Mouse (Mus musculus) kidney, adult 2 months (tissue): ENCODE data around the gene Adamts8. TPM values are rescaled to one million over a fixed set of nuclear protein-coding genes. Genes with fewer than 3 reads are reported as not detected.

Source experiments
- DNase-seq: peaks from one replicate; pipeline ENCODE4 v3.0.0; 2021
- H3K27ac ChIP-seq: fragments of 200-500 bp; 2 replicates; pipeline ENCODE4 v1.5.1; 2012; ENCODE audit warnings: low read depth, low read length, control low read depth, inconsistent platforms; ENCODE audit not compliant: insufficient read depth
- H3K27me3 ChIP-seq: fragments of 200-500 bp; replicated peaks from 2 replicates; pipeline ENCODE4 v1.6.1; 2012; ENCODE audit warnings: mild to moderate bottlenecking, moderate library complexity, low read length, inconsistent platforms; ENCODE audit not compliant: control insufficient read depth, insufficient read depth
- H3K36me3 ChIP-seq: fragments of 200-500 bp; 2 replicates; pipeline ENCODE4 v1.6.1; 2012; ENCODE audit warnings: mild to moderate bottlenecking, moderate library complexity, low read length, inconsistent platforms; ENCODE audit not compliant: control insufficient read depth, insufficient read depth
- H3K4me1 ChIP-seq: fragments of 200-500 bp; 2 replicates; pipeline ENCODE4 v1.6.1; 2011; ENCODE audit warnings: low read length; ENCODE audit not compliant: control insufficient read depth, insufficient read depth
- H3K4me3 ChIP-seq: fragments of 200-500 bp; 2 replicates; pipeline ENCODE4 v1.5.1; 2011; ENCODE audit warnings: mild to moderate bottlenecking, low read depth, low read length, control low read depth; ENCODE audit not compliant: insufficient read depth
- CTCF ChIP-seq: fragments of 200-500 bp; conservative IDR thresholded peaks from 2 replicates; pipeline ENCODE4 v1.5.1; 2011; ENCODE audit warnings: low read depth, mild to moderate bottlenecking, control low read depth, low read length, moderate library complexity, mixed read lengths; ENCODE audit not compliant: insufficient read depth, insufficient read length
- POLR2A ChIP-seq: fragments of 200-500 bp; IDR thresholded peaks from one replicate; pipeline ENCODE4 v1.6.1; 2011; ENCODE audit warnings: low read depth, low read length, control low read depth
- WGBS: fragments of 180-500 bp; shearing (Covaris S2); methylation state at CpG from one replicate; pipeline ENCODE4 v1.1.7; 2018; 5-methylcytosine and 5-hydroxymethylcytosine counted together
- polyA plus RNA-seq: library from polyadenylated mRNA; depleted of rRNA; stranded (reverse); fragments of >200 nt; gene quantifications from 2 replicates; pipeline ENCODE4 v1.2.3, GENCODE M21; 2012

The Adamts8 gene
- polyA plus RNA-seq, 1 experiment: 0.83 TPM

- Histone ChIP-seq H3K27ac (peak within 1 kb of the TSS; percentile 27; the same call in 1 of the 2 replicates), H3K4me3 (peak within 1 kb of the TSS; percentile 50), H3K4me1 (no peaks in the 10 kb centered on the region), H3K27me3 (no peaks in the 10 kb centered on the region), H3K36me3 (no peaks in the 10 kb centered on the region)
- TF ChIP-seq CTCF: 0 out of 2 replicates have a peak, but pooled peaks have one; percentile 6
- peak; percentile 52 for TF ChIP-seq POLR2A
- DNase-seq: peak; percentile 88
- WGBS: 1% methylated on average over 47 of the region's 47 CpGs
Observed at GRCm38 (mm10) chr9:30922197-30922894, 20.0 kb upstream of the Adamts8 start, which contains the start of gene Adamts15. Gene Adamts15, minus strand, starts transcription at chr9:30922452.

GRCm38 (mm10) chr9:30928759-30929158 is 13.6 kb upstream of the Adamts8 start:
- Histone ChIP-seq H3K27me3 (no peaks in the 10 kb centered on the region), H3K4me1 (no peaks in the 10 kb centered on the region), H3K27ac (no peak overlapping the region), H3K36me3 (no peaks in the 10 kb centered on the region), H3K4me3 (no peak overlapping the region)
- WGBS: 64% methylated on average over 2 of the region's 2 CpGs
- TF ChIP-seq POLR2A (no peak), CTCF (no peak)
- no peak for DNase-seq

GRCm38 (mm10) chr9:30932346-30932745 is 10.0 kb upstream of the Adamts8 start:
- no peak for TF ChIP-seq POLR2A
- no peak for TF ChIP-seq CTCF
- WGBS: 85% methylated on average over 4 of the region's 4 CpGs
- no peak overlapping the region for H3K4me3 ChIP-seq

GRCm38 (mm10) chr9:30934827-30935226 is 7.5 kb upstream of the Adamts8 start:
- 51% methylated on average over 6 of the region's 6 CpGs for WGBS
- Histone ChIP-seq H3K36me3 (no peaks in the 10 kb centered on the region), H3K4me1 (no peaks in the 10 kb centered on the region), H3K27me3 (no peaks in the 10 kb centered on the region), H3K4me3 (no peak overlapping the region), H3K27ac (no peak overlapping the region)
- no peak for DNase-seq
- TF ChIP-seq POLR2A (no peak), CTCF (no peak)

More at GRCm38 (mm10) chr9:30932346-30932745, 10.0 kb upstream of the Adamts8 start:
- no peak for DNase-seq
- no peak overlapping the region for H3K27ac ChIP-seq
- no peaks in the 10 kb centered on the region for H3K27me3 ChIP-seq
- no peaks in the 10 kb centered on the region for H3K36me3 ChIP-seq
- H3K4me1 ChIP-seq: no peaks in the 10 kb centered on the region

GRCm38 (mm10) chr9:30936674-30937438 is 5.5 kb upstream of the Adamts8 start:
- Histone ChIP-seq H3K27ac (no peak overlapping the region), H3K4me1 (no peaks in the 10 kb centered on the region), H3K27me3 (no peaks in the 10 kb centered on the region), H3K4me3 (no peak overlapping the region), H3K36me3 (no peaks in the 10 kb centered on the region)
- peak; percentile 64 for DNase-seq
- 19% methylated on average over 9 of the region's 9 CpGs for WGBS
- peak; percentile 75 for TF ChIP-seq CTCF
- TF ChIP-seq POLR2A: no peak

GRCm38 (mm10) chr9:30940328-30940727 is 2.0 kb upstream of the Adamts8 start:
- no peak overlapping the region for H3K27ac ChIP-seq

GRCm38 (mm10) chr9:30943341-30943740 is 979 bp downstream of the Adamts8 start:
- H3K27me3 ChIP-seq: no peaks in the 10 kb centered on the region
- no peak overlapping the region for H3K27ac ChIP-seq
- no peak for DNase-seq
- WGBS: 2% methylated on average over 14 of the region's 14 CpGs
- H3K4me3 ChIP-seq: peak overlapping the region; percentile 4; the same call in 1 of the 2 replicates
- TF ChIP-seq CTCF (no peak), POLR2A (no peak)
- peaks cover 4% of the 10 kb centered on the region; the same call in 1 of the 2 replicates for H3K4me1 ChIP-seq
- no peaks in the 10 kb centered on the region for H3K36me3 ChIP-seq

More at GRCm38 (mm10) chr9:30940328-30940727, 2.0 kb upstream of the Adamts8 start:
- no peak overlapping the region for H3K4me3 ChIP-seq
- peaks cover 4% of the 10 kb centered on the region; the same call in 1 of the 2 replicates for H3K4me1 ChIP-seq
- peak; percentile 89 for DNase-seq
- H3K36me3 ChIP-seq: no peaks in the 10 kb centered on the region
- no peak for TF ChIP-seq POLR2A
- TF ChIP-seq CTCF: peak; percentile 99
- no peaks in the 10 kb centered on the region for H3K27me3 ChIP-seq
- 4% methylated on average over 6 of the region's 6 CpGs for WGBS
